In genomic region chr11:79307560-79308200, GRCm38 (mm10) we compare ENCODE assay signal across 9 mouse cellular contexts. TPM values are rescaled to one million over a fixed set of nuclear protein-coding genes. Genes with fewer than 3 reads are reported as not detected.
DNase-seq lines count a peak whose midpoint lies in the region; ATAC-seq lines count a peak whose summit lies in the region.
"Had no signal": no experiment of that assay in that cellular context is flagged by ENCODE, and none has a peak within 500 bp of the region (broad histone marks: within the 10 kb centered on the region; RNA-seq: fewer than 3 reads in every experiment).

No protein-coding gene starts in this region.

- no peaks in the 10 kb centered on the region for H3K36me3 ChIP-seq in lung, embryonic 16.5 days (ENCODE audit: control insufficient read depth, insufficient read depth, low read length)
- no peaks in the 10 kb centered on the region for H3K36me3 ChIP-seq in embryonic facial prominence, embryonic 12.5 days
- no peaks in the 10 kb centered on the region for H3K36me3 ChIP-seq in hindbrain, embryonic 14.5 days (replicated peaks; ENCODE audit: control insufficient read depth, insufficient read depth)
- no peaks in the 10 kb centered on the region for H3K36me3 ChIP-seq in neural tube, embryonic 15.5 days

- H3K9me3 ChIP-seq in lung, embryonic 16.5 days (ENCODE audit: control insufficient read depth, low read length): no peaks in the 10 kb centered on the region
- H3K9me3 ChIP-seq in embryonic facial prominence, embryonic 12.5 days: no peaks in the 10 kb centered on the region
- no peaks in the 10 kb centered on the region for H3K9me3 ChIP-seq in hindbrain, embryonic 14.5 days (ENCODE audit: control insufficient read depth, low read length)
- no peaks in the 10 kb centered on the region for H3K9me3 ChIP-seq in neural tube, embryonic 15.5 days (replicated peaks)

- peaks cover 23% of the 10 kb centered on the region for H3K4me1 ChIP-seq in lung, embryonic 16.5 days (replicated peaks; ENCODE audit: control insufficient read depth, insufficient read depth, low read length)
- H3K4me1 ChIP-seq in embryonic facial prominence, embryonic 12.5 days: peaks cover 18% of the 10 kb centered on the region
- H3K4me1 ChIP-seq in hindbrain, embryonic 14.5 days (replicated peaks; ENCODE audit: control insufficient read depth, insufficient read depth, low read length): peaks cover 14% of the 10 kb centered on the region
- H3K4me1 ChIP-seq in neural tube, embryonic 15.5 days: peaks cover 26% of the 10 kb centered on the region

- H3K27ac ChIP-seq in lung, embryonic 16.5 days (ENCODE audit: low read length): peak overlapping the region; percentile 94
- peak overlapping the region; percentile 79 for H3K27ac ChIP-seq in embryonic facial prominence, embryonic 12.5 days
- peak overlapping the region; percentile 64 for H3K27ac ChIP-seq in hindbrain, embryonic 14.5 days
- peak overlapping the region; percentile 23 for H3K27ac ChIP-seq in neural tube, embryonic 15.5 days (replicated peaks)

- no peak for DNase-seq in lung, postnatal 25 days (ENCODE audit: low spot score)
- no peak for DNase-seq in hindbrain, embryonic 14.5 days (ENCODE audit: low spot score)
- no peak for DNase-seq in urinary bladder, postnatal 25 days (ENCODE audit: low spot score)
- DNase-seq in layer of hippocampus, adult 9-11 months: no peak
- DNase-seq in kidney, postnatal 4 days: no peak

- ATAC-seq in lung, embryonic 16.5 days (ENCODE audit: low read depth): no peak
- no peak for ATAC-seq in embryonic facial prominence, embryonic 12.5 days (ENCODE audit: insufficient number of reproducible peaks, insufficient read depth, low FRiP score, low TSS enrichment)
- no peak for ATAC-seq in hindbrain, embryonic 14.5 days (ENCODE audit: low FRiP score)
- no peak for ATAC-seq in neural tube, embryonic 15.5 days (ENCODE audit: low FRiP score)

- 34% methylated on average over 9 of the region's 9 CpGs for WGBS in lung, embryonic 16.5 days
- WGBS in embryonic facial prominence, embryonic 12.5 days: 44% methylated on average over 9 of the region's 9 CpGs
- WGBS in hindbrain, embryonic 14.5 days: 32% methylated on average over 9 of the region's 9 CpGs
- 34% methylated on average over 9 of the region's 9 CpGs for WGBS in neural tube, embryonic 15.5 days

- no peak overlapping the region for H3K4me2 ChIP-seq in lung, embryonic 16.5 days (ENCODE audit: low read depth, low read length)
- no peak overlapping the region for H3K4me2 ChIP-seq in embryonic facial prominence, embryonic 12.5 days (replicated peaks)
- 0 out of 2 replicates have a peak overlapping the region, but pooled peaks have one; percentile 12 for H3K4me2 ChIP-seq in hindbrain, embryonic 14.5 days (replicated peaks)
- no peak overlapping the region for H3K4me2 ChIP-seq in neural tube, embryonic 15.5 days

- H3K27me3 ChIP-seq in lung, embryonic 16.5 days (ENCODE audit: control insufficient read depth, insufficient read depth, low read depth, low read length): no peaks in the 10 kb centered on the region
- H3K27me3 ChIP-seq in embryonic facial prominence, embryonic 12.5 days: no peaks in the 10 kb centered on the region
- no peaks in the 10 kb centered on the region for H3K27me3 ChIP-seq in hindbrain, embryonic 14.5 days (ENCODE audit: control insufficient read depth, insufficient read depth, low read length)
- no peaks in the 10 kb centered on the region for H3K27me3 ChIP-seq in neural tube, embryonic 15.5 days (replicated peaks)

- peak overlapping the region; percentile 47; the same call in 1 of the 2 replicates for H3K9ac ChIP-seq in lung, embryonic 16.5 days (ENCODE audit: low read length)
- no peak overlapping the region for H3K9ac ChIP-seq in embryonic facial prominence, embryonic 12.5 days
- H3K9ac ChIP-seq in hindbrain, embryonic 14.5 days: no peak overlapping the region
- no peak overlapping the region for H3K9ac ChIP-seq in neural tube, embryonic 15.5 days (replicated peaks)

- H3K4me3 ChIP-seq in lung, embryonic 16.5 days (ENCODE audit: low read length): no peak overlapping the region
- H3K4me3 ChIP-seq in embryonic facial prominence, embryonic 12.5 days: no peak overlapping the region
- no peak overlapping the region for H3K4me3 ChIP-seq in hindbrain, embryonic 14.5 days (replicated peaks; ENCODE audit: low read length)
- H3K4me3 ChIP-seq in neural tube, embryonic 15.5 days (replicated peaks): no peak overlapping the region

RNA-seq across cellular contexts. Expression of gene Gm9964, which starts 11.0 kb away (rescaled TPM):
- polyA plus RNA-seq in lung, embryonic 16.5 days (2015; fragmentation: Nextera tagmentation; extraction: Ambion mirVana): not detected in 2 replicates
- not detected in 2 replicates for polyA plus RNA-seq in embryonic facial prominence, embryonic 12.5 days (2016; fragmentation: Nextera tagmentation; extraction: Ambion mirVana)
- not detected in 2 replicates for polyA plus RNA-seq in hindbrain, embryonic 14.5 days (2014; fragmentation: Nextera tagmentation; extraction: Ambion mirVana)
- polyA plus RNA-seq in neural tube, embryonic 15.5 days (2015; fragmentation: Nextera tagmentation; extraction: Ambion mirVana): not detected in 2 replicates
- polyA plus RNA-seq: frontal cortex, adult 2 months had no signal

RNA-seq across cellular contexts. Expression of gene Nf1, which starts 31.8 kb away (rescaled TPM):
- polyA plus RNA-seq in lung, embryonic 16.5 days (2015; fragmentation: Nextera tagmentation; extraction: Ambion mirVana): 5.8 and 8.2 TPM in 2 replicates
- 9.0 and 9.3 TPM in 2 replicates for polyA plus RNA-seq in embryonic facial prominence, embryonic 12.5 days (2016; fragmentation: Nextera tagmentation; extraction: Ambion mirVana)
- 11.7 and 12.7 TPM in 2 replicates for polyA plus RNA-seq in hindbrain, embryonic 14.5 days (2014; fragmentation: Nextera tagmentation; extraction: Ambion mirVana)
- 5.4 and 5.6 TPM in 2 replicates for polyA plus RNA-seq in neural tube, embryonic 15.5 days (2015; fragmentation: Nextera tagmentation; extraction: Ambion mirVana)

RNA-seq across cellular contexts. Expression of gene Wsb1, which starts 53.2 kb away (rescaled TPM):
- polyA plus RNA-seq in lung, embryonic 16.5 days (2015; fragmentation: Nextera tagmentation; extraction: Ambion mirVana): 208 and 222 TPM in 2 replicates
- polyA plus RNA-seq in embryonic facial prominence, embryonic 12.5 days (2016; fragmentation: Nextera tagmentation; extraction: Ambion mirVana): 480 and 498 TPM in 2 replicates
- 583 and 597 TPM in 2 replicates for polyA plus RNA-seq in hindbrain, embryonic 14.5 days (2014; fragmentation: Nextera tagmentation; extraction: Ambion mirVana)
- polyA plus RNA-seq in neural tube, embryonic 15.5 days (2015; fragmentation: Nextera tagmentation; extraction: Ambion mirVana): 415 and 444 TPM in 2 replicates

Comparison
In these comparisons a context has a peak if more than half of its experiments do, and no peak if none do; other contexts are left out.
1. H3K27ac ChIP-seq: peak in every context shown above with its lines; median percentile 94 in lung, embryonic 16.5 days; 79 in embryonic facial prominence, embryonic 12.5 days; 64 in hindbrain, embryonic 14.5 days; 23 in neural tube, embryonic 15.5 days.